Mouse (Mus musculus): ENCODE results near the gene Hipk4. TPM values are rescaled to one million over a fixed set of nuclear protein-coding genes. Genes with fewer than 3 reads are reported as not detected.
A peak's percentile ranks its signal among the peaks of the same experiment; 100 is the strongest.

Hipk4 gene
- polyA plus RNA-seq, 1 experiment from 2014 or later = 0.82 TPM

DNA sequence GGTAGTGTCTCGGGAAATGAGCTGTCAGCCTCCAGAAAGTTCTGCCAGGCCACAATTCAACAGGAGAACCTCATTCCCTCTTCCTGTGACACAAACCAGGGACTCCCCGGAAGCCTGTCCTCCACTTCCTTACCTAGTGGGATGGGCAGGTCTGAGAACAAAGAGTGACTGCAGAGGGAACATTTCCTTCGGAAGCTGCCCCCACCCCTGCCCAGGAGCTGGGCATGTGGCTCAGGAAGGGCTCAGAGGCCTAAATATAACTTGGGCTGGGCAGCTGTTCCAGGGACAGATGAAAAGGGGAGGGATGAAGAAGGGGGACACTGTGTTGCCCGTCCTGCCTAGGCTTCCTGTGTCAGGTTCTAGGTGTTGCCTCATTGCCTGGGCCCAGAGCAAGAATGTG, 21.4 kb upstream of the Hipk4 start:
- Histone ChIP-seq H3K4me2 (no peak overlapping the region), H3K36me3 (no peaks in the 10 kb centered on the region), H3K27ac (replicated peaks) (no peak overlapping the region), H3K27me3 (no peaks in the 10 kb centered on the region), H3K4me3 (no peak overlapping the region), H3K9ac (no peak overlapping the region), H3K4me1 (replicated peaks) (no peaks in the 10 kb centered on the region), H3K9me3 (no peaks in the 10 kb centered on the region)
- 73% methylated on average over 4 of the region's 4 CpGs for WGBS
- ATAC-seq (ENCODE audit: low FRiP score, low read depth) = no peak

DNA sequence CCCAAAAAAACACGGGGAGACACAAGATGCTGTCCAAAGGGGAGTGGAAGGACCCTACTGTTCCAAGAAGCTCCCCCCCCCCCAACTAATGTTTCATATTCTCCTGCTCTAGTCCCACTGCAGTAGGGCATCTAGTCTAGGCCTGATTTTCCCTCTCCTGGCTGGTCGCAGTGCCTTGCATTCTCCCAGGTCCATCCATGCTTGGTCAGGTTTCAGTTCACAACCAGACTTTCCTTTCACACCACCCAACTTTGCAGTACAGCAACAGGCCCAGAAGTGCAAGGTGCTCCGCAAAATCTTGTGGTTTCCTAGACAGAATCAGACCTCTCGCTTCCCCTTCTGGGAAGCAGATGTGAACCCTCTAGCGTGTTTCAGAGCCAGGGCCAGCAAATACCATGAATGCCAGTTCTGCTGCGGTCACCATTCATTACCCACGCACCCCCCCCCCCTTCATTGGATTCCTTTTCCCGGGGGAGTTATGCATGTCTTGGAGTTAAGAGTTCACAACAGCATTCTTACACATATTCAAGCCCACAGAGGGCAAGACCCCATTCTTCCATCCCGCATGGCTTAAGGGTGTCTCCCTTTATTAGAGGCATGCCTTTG, 16.2 kb upstream of the Hipk4 start:
- H3K36me3 ChIP-seq = no peaks in the 10 kb centered on the region
- peaks cover 9% of the 10 kb centered on the region for H3K4me1 ChIP-seq (replicated peaks)
- no peak for ATAC-seq (ENCODE audit: low FRiP score, low read depth)
- peak overlapping the region; percentile 66 for H3K4me2 ChIP-seq
- H3K27me3 ChIP-seq = no peaks in the 10 kb centered on the region
- H3K4me3 ChIP-seq = peak overlapping the region; percentile 62
- H3K9ac ChIP-seq = no peak overlapping the region
- H3K9me3 ChIP-seq = no peaks in the 10 kb centered on the region
- WGBS = 42% methylated on average over 9 of the region's 9 CpGs
- H3K27ac ChIP-seq (replicated peaks) = peak overlapping the region; percentile 98

DNA sequence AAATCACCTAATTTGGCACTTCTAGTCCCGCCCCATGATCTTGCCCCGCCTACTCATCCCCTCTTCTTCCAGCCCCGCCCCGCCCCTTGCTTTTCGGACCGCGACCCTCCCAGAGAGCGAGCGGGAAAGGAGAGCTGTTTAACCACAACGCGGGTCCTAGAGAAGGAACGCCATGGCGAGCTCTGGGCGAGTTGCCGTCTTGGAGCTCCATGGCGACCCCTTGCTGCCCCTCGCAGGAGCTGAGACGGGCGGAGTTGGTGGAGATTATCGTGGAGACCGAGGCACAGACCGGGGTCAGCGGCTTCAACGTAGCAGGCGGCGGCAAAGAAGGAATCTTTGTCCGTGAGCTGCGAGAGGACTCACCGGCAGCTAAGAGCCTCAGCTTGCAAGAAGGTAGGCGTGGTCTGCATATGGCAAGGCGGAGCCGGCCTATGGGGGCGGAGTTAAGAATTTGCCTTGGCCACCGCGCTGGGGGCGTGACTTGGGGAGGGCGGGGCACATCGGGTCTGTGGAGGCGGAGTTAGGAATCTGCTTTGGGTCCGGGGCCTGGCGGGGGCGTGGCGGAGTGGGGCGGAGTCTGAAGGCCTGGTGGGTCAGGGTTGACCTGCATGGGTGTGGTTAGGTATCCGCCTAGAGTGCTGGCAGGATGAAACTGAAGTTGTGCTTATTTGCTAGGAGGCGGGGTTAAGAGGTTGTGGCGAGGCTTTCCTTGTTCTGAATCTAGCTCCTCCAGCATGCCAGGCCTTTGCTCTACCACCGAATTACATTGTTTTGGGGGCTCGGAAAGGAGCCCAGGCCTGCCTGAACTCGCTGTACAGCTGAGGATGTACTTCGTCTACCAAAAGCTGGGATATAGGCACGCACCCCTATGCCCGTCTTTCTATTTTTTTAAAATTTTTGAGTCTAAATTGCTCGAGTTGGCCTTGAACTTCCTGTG, 15.1 kb upstream of the Hipk4 start:
- H3K27me3 ChIP-seq = no peaks in the 10 kb centered on the region
- H3K4me1 ChIP-seq (replicated peaks) = peaks cover 9% of the 10 kb centered on the region
- under 1% methylated on average over 50 of the region's 54 CpGs for WGBS
- peak overlapping the region; percentile 62 for H3K4me3 ChIP-seq
- peak overlapping the region; percentile 61 for H3K9ac ChIP-seq
- peak overlapping the region; percentile 98 for H3K27ac ChIP-seq (replicated peaks)
- ATAC-seq (ENCODE audit: low FRiP score, low read depth) = peak; percentile 93
- no peaks in the 10 kb centered on the region for H3K36me3 ChIP-seq
- peak overlapping the region; percentile 66 for H3K4me2 ChIP-seq
- no peaks in the 10 kb centered on the region for H3K9me3 ChIP-seq

DNA sequence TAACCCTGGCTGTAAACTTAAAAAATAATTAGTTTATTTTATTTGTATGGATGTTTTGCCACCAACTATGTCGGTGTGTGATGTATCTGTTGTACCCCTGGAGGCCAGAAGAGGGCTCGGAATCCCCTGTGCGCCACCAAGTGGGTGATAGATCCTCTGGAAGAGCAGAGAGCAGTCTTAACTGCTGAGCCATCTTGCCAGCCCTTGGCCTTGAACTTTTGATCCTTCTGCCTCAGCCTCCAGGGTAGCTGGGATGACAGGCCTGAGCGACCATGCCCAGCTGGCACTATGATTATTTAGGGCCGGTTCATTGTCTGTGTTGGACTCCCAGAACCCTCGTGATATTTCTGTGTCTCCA, 14.4 kb upstream of the Hipk4 start:
- Histone ChIP-seq H3K4me3 (peak overlapping the region; percentile 62), H3K36me3 (no peaks in the 10 kb centered on the region), H3K27me3 (no peaks in the 10 kb centered on the region), H3K4me1 (replicated peaks) (peaks cover 9% of the 10 kb centered on the region), H3K4me2 (peak overlapping the region; percentile 66), H3K9me3 (no peaks in the 10 kb centered on the region), H3K9ac (no peak overlapping the region), H3K27ac (replicated peaks) (peak overlapping the region; percentile 98)
- ATAC-seq (ENCODE audit: low FRiP score, low read depth) = peak; percentile 21; the same call in 1 of the 2 replicates
- 28% methylated on average over 6 of the region's 6 CpGs for WGBS

DNA sequence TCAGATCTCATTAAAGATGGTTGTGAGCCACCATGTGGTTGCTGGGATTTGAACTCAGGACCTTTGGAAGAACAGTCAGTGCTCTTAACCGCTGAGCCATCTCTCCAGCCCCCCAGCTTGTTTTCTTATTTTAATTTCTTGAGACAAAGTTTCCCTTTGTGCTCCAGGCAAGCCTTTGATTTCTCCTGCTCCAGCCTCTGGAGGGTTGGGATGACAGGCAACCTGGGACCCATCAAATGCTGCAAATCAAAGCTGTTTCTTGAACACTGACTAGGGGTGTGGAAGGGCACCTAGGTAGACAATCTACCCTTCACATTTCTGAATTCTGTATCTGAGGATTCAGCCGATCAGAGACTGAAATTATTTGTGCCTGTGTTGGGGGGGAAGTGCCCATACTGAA, 12.3 kb upstream of the Hipk4 start:
- H3K9ac ChIP-seq = no peak overlapping the region
- no peak overlapping the region for H3K4me2 ChIP-seq
- no peaks in the 10 kb centered on the region for H3K36me3 ChIP-seq
- ATAC-seq (ENCODE audit: low FRiP score, low read depth) = no peak
- H3K9me3 ChIP-seq = no peaks in the 10 kb centered on the region
- H3K4me3 ChIP-seq = no peak overlapping the region
- no peaks in the 10 kb centered on the region for H3K27me3 ChIP-seq
- H3K27ac ChIP-seq (replicated peaks) = no peak overlapping the region
- H3K4me1 ChIP-seq (replicated peaks) = peaks cover 9% of the 10 kb centered on the region
- WGBS = 84% methylated on average over 2 of the region's 2 CpGs

DNA sequence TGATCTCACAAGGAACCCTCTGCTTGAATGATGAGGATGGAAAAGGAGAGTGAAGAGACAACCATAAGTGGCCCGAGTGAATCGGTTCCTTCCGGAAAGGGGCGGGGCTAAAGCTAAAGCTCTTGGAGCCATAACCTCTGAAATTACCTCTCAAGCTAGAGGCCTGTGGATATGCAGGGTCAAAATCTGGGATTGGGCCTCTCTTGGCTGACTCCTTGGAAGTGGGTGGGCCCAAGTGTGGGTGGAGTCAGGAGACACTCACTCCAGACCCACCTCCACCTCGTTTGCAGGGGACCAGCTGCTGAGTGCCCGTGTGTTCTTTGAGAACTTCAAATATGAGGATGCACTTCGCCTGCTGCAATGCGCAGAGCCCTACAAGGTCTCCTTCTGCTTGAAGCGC, 8.1 kb upstream of the Hipk4 start:
- Histone ChIP-seq H3K4me3 (no peak overlapping the region), H3K9ac (no peak overlapping the region), H3K4me2 (no peak overlapping the region), H3K4me1 (replicated peaks) (no peaks in the 10 kb centered on the region), H3K9me3 (no peaks in the 10 kb centered on the region), H3K36me3 (no peaks in the 10 kb centered on the region), H3K27me3 (no peaks in the 10 kb centered on the region), H3K27ac (replicated peaks) (no peak overlapping the region)
- WGBS = 81% methylated on average over 9 of the region's 9 CpGs
- ATAC-seq (ENCODE audit: low FRiP score, low read depth) = no peak

DNA sequence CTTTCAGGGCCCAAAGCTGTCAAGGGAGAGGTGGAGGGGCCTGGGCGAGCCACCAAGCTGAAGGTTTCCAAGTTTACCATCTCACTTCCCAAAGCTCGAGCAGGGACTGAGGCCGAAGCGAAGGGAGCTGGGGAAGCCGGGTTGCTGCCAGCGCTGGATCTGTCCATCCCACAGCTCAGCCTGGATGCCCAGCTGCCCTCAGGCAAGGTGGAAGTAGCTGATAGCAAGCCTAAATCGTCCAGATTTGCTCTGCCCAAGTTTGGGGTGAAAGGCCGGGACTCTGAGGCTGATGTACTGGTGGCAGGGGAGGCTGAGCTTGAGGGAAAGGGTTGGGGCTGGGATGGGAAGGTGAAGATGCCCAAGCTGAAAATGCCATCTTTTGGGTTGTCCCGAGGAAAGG, 4.8 kb upstream of the Hipk4 start:
- WGBS = 87% methylated on average over 9 of the region's 9 CpGs
- no peak overlapping the region for H3K4me2 ChIP-seq
- no peak overlapping the region for H3K27ac ChIP-seq (replicated peaks)
- H3K9me3 ChIP-seq = no peaks in the 10 kb centered on the region
- H3K36me3 ChIP-seq = no peaks in the 10 kb centered on the region
- H3K4me1 ChIP-seq (replicated peaks) = no peaks in the 10 kb centered on the region
- no peak overlapping the region for H3K9ac ChIP-seq
- no peak for ATAC-seq (ENCODE audit: low FRiP score, low read depth)
- no peak overlapping the region for H3K4me3 ChIP-seq
- no peaks in the 10 kb centered on the region for H3K27me3 ChIP-seq

DNA sequence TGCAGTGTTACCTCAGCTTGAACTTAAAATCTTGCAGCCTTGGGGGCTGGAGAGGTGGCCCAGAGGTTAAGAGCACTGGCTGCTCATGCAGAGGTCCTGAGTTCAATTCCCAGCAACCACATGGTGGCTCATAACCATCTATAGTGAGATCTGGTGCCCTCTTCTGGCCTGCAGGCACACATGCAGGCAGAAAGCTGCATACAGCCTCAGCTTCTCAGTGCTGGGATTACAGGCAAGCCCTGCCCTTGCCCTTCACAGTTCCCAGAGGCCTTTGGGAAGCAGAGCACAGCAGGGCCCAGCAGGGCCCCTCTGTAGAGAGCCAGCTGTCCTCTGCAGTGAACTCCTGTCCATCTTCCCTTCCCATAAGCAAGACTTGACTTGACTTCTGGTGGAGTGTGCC, 3.0 kb upstream of the Hipk4 start:
- ATAC-seq (ENCODE audit: low FRiP score, low read depth) = no peak

DNA sequence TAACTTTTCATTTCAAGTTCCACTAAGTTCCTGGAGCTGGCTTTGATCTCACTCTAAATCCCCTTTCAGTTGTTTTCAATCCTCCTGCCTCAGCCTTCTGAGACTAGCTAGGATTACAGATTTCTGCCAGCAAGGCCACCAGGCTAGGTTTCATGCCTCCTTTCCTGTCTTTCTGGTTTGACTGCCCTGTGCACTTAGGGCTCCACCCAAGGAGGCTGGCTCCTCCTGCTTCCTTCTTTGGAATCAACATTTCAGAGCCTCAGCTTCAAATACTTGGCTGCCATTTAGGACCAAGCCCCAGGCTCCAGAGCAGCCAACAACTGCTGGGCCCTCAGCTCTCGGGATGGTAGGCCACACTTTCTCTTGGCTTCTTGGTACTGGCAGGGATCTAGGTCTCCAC, 2.5 kb upstream of the Hipk4 start:
- H3K27ac ChIP-seq (replicated peaks) = no peak overlapping the region
- no peaks in the 10 kb centered on the region for H3K36me3 ChIP-seq
- H3K27me3 ChIP-seq = no peaks in the 10 kb centered on the region
- no peaks in the 10 kb centered on the region for H3K9me3 ChIP-seq
- WGBS = 59% methylated on average over 1 of the region's 1 CpGs
- H3K4me3 ChIP-seq = no peak overlapping the region
- no peak for ATAC-seq (ENCODE audit: low FRiP score, low read depth)
- H3K4me1 ChIP-seq (replicated peaks) = no peaks in the 10 kb centered on the region
- no peak overlapping the region for H3K4me2 ChIP-seq
- no peak overlapping the region for H3K9ac ChIP-seq

More for the DNA sequence above, 3.0 kb upstream of the Hipk4 start:
- Histone ChIP-seq H3K4me2 (no peak overlapping the region), H3K27me3 (no peaks in the 10 kb centered on the region), H3K4me3 (no peak overlapping the region), H3K27ac (replicated peaks) (no peak overlapping the region), H3K4me1 (replicated peaks) (no peaks in the 10 kb centered on the region), H3K9ac (no peak overlapping the region), H3K36me3 (no peaks in the 10 kb centered on the region), H3K9me3 (no peaks in the 10 kb centered on the region)

DNA sequence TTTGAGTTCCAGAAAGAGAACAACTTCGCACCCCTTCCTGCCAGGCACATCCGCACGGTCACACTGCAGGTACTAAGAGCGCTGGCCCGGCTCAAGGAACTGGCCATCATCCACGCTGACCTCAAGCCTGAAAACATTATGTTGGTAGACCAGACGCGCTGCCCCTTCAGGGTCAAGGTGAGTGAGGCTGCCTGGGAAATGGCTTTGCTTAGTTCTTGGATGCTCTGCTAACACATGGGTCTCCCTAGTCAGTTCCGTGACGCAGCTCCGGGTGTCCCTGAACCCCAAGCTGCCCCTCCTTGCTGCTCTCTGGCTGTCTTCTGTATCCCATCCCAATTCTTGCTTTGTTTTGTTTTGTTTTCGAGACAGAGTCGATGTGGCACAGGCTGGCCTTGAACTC, 738 bp downstream of the Hipk4 start:
- Histone ChIP-seq H3K4me1 (replicated peaks) (no peaks in the 10 kb centered on the region), H3K27ac (replicated peaks) (no peak overlapping the region), H3K4me2 (no peak overlapping the region), H3K9ac (no peak overlapping the region), H3K4me3 (no peak overlapping the region), H3K27me3 (no peaks in the 10 kb centered on the region), H3K36me3 (no peaks in the 10 kb centered on the region), H3K9me3 (no peaks in the 10 kb centered on the region)
- no peak for ATAC-seq (ENCODE audit: low FRiP score, low read depth)
- 96% methylated on average over 13 of the region's 13 CpGs for WGBS

DNA sequence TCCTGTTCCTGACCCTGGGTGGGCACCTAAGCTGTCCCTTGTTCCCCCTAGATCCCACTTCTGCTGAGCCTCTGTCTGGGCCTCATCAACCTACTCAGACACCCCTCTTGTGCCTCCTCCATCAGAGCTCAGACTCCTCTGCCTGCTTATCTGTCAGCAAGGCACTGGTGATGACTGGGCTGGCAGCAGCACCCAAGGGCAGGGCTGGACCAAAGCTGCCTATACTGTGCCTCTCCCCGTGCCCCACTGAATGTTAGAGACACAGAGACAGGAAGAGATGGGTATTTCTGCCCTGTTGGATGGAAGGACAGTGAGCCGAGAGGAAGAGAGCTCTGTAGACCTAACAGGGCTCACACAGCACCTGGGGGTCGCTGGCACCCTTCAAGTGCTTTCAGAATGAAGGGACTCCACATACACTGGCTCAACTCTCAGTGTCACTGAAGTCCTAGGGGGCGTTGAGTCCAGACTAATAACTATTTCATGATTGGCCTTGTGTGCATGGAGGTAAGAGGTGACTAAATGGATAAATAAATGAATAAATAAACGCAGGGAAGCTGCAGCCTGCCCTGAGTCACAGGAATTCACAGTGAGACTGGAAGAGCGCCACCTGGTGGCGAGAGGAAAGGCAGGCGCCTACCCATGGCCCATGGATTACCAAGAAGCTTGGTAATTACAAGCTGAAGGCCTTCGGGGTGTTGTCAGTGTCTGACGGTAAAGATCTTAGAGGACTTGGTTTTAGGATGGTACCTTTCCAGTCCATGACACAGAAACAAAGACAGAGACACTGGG, 3.2 kb downstream of the Hipk4 start:
- 23% methylated on average over 10 of the region's 10 CpGs for WGBS
- Histone ChIP-seq H3K27ac (replicated peaks) (no peak overlapping the region), H3K36me3 (no peaks in the 10 kb centered on the region; the same call in 1 of the 2 replicates), H3K9me3 (no peaks in the 10 kb centered on the region), H3K27me3 (no peaks in the 10 kb centered on the region), H3K4me1 (replicated peaks) (no peaks in the 10 kb centered on the region), H3K4me2 (no peak overlapping the region), H3K4me3 (no peak overlapping the region), H3K9ac (no peak overlapping the region)
- peak; percentile 74 for ATAC-seq (ENCODE audit: low FRiP score, low read depth)

DNA sequence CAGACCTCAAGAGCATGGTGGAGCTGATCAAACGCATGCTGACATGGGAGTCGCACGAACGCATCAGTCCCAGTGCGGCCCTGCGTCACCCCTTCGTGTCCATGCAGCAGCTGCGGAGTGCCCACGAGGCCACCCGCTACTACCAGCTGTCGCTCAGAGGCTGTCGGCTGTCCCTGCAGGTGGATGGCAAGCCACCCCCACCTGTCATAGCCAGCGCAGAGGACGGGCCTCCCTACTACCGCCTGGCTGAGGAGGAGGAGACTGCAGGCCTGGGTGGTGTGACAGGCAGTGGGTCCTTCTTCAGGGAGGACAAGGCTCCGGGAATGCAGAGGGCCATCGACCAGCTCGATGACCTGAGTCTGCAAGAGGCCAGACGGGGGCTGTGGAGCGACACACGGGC, 6.0 kb downstream of the Hipk4 start:
- no peak overlapping the region for H3K4me3 ChIP-seq
- ATAC-seq (ENCODE audit: low FRiP score, low read depth) = no peak
- peaks cover 20% of the 10 kb centered on the region for H3K36me3 ChIP-seq
- H3K27me3 ChIP-seq = no peaks in the 10 kb centered on the region
- 81% methylated on average over 21 of the region's 21 CpGs for WGBS
- H3K4me2 ChIP-seq = no peak overlapping the region
- H3K9me3 ChIP-seq = no peaks in the 10 kb centered on the region
- no peaks in the 10 kb centered on the region for H3K4me1 ChIP-seq (replicated peaks)
- H3K27ac ChIP-seq (replicated peaks) = no peak overlapping the region
- no peak overlapping the region for H3K9ac ChIP-seq

All from hindbrain, embryonic 15.5 days (tissue).